Mouse (Mus musculus): ENCODE results near the gene Nin. TPM values are rescaled to one million over a fixed set of nuclear protein-coding genes. Genes with fewer than 3 reads are reported as not detected.

The Nin gene
- polyA plus RNA-seq, 1 experiment = 21.4 TPM

DNA sequence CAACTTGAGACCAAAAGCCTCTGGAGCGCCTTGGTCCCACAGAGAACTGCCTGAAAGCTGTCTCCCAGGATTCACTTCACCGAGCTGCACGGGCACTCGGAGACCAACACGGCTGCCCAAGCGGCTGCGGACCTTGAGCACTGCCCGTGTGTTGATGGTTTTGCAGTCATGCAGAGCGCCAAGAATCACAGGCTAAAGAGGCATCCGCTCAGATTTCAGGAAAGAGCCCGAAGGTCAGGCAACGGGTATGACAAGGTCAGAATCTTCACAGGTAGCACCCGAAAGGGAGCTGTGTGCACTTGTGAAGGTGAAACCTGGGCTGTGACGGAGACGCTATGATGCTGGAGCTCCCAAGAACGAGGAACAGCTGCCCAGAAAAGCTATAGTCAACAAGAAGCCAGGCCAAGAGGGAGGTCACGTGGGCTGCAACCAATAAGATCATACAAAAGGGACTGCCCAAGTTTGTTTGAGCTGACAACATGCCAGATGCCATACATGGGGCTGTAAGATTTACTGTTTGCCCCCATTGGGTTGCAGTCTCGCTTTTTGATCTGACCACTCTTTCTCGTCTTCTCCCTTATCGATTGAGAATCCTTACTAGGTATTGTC lies 21.2 kb upstream of the Nin start:
- no peak for TF ChIP-seq GATA1 (IDR thresholded peaks at IDR 0.05; ENCODE audit: low read length)

DNA sequence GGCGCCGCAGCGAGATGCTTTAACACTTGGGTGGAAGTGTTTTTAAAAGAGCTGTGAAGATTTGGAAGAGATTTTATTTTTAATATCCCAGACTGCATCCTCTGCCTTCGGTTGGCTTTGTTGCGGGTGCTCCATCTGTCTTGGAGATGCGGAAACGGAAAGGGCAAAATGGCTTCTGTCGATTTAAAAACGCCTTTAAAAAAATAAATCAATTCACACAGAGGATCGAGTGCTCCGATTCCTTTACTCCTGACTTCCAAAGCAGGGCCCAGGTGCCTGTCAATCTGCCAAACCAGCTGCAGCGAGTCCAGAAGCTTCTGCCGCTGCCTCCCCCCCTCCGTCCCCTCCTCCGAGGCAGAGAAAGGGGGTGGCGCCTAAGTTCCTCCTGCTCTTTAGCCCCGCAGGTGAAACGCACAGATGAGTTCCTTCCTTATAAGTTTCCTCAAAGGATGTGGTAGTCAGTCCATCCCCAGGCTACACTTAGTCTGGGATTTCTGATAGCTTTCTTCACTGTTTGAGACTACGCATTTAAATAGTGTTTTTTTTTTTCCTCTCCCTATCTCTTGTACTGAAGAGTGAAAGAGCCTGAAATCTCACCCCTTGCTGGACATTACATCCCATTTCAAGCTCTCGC lies 17.6 kb upstream of the Nin start:
- no peak for TF ChIP-seq GATA1 (IDR thresholded peaks at IDR 0.05; ENCODE audit: low read length)

DNA sequence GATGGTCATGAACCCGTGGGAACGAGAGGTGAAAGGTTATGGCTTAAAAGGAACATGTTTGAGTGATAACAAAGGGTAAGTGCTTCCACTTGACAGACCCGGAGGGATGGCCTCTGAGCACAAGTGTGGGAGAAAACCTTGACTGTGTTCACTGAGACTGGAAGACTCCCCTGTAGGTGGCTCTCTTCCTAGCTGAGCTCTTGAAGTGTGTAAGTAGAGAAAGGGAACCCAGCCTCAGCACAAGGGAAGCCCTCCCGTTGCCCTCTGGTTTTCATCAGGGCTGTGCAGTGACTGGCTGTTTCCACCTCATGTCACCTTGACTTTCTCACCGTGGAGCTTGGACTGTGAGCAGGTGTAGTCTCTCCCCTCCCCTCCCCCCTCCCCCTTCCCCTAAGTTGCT lies 15.6 kb upstream of the Nin start:
- TF ChIP-seq GATA1 (IDR thresholded peaks at IDR 0.05; ENCODE audit: low read length) = no peak

DNA sequence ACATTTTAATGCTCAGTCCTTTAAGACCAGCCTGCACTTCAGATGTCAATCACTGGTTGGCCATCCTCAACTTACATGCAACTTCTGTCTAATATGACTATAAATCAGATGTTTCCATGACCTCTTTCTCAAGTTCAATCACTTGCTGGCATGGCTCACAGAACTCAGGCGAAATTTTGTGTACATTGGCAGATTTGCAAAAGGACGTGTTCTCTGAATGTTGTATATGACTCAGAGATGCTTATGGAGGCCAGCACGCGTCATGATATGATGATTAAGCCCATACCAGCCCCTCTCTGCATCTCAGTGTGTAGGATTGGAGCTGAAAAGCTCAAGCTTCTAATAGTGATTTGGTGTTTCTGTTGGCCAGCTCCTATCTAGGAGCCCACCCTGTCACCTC lies 13.1 kb upstream of the Nin start:
- no peak for TF ChIP-seq GATA1 (IDR thresholded peaks at IDR 0.05; ENCODE audit: low read length)

DNA sequence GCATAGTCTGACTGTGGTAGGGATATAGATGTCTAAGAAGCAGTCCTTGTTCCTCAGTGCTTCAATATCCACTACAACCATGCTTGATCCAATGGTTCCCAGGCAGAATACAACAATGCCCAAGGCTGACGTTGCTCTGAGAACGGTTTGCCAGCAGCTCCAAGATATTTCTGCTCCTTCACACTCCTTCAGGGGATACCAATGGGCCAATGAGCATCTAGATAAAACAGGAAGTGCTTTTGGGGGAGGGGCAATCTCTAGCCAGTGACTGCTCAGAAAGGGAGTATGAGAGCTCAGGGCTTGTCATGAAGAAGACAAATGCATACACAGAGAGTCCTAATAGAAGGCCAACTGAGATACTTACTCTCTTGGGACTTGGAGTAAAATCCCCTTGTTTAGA lies 6.0 kb upstream of the Nin start:
- TF ChIP-seq GATA1 (IDR thresholded peaks at IDR 0.05; ENCODE audit: low read length) = no peak

DNA sequence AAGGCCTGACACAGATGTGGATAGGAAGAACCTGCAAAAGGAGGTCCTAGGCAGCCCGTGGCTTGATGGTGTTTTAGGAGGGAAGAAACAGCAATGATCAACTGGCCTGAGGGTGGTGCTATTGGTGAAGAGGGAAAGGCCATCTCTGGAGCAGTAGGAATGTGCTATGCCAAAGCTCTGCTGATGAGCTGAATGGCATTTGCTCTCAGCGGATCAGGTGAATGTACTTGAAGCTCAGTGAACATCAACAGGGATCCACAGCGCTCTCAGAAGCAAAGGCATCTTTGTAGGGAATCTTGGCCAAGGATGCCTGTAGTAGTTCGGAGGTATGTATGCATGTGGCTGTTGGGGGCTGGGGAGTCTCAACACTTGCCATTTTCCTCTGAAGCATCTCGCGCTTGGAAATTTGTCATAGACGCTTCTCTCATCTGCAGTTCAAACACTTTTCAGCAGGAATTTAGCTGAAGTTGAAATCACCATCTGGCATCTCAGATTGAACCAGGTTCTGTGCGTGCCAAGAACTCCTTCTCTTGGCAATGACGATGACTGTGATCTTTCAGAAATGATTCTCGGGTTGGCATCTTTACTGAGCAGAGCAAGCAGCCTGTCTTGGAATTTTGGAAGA lies 5.3 kb upstream of the Nin start:
- no peak for TF ChIP-seq GATA1 (IDR thresholded peaks at IDR 0.05; ENCODE audit: low read length)

DNA sequence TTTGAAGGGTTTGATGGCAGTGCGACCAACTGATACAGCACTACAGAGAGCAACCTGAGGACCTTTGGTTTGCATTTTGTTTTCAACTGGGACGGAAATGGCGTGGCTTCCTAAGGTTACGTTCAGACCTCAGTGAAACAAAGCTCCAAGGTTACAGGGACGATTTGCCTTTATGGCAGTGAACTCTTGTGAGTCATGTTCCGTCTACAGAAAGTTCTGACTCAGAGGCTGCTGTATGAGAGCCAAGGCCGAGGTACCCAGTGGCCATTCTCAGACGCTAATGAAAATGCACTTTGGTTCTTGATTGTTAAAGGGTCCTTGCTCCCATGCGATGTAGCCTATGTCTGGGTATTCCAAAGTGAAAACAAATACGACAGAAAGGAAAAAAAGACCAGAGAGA lies 3.6 kb upstream of the Nin start:
- no peak for TF ChIP-seq GATA1 (IDR thresholded peaks at IDR 0.05; ENCODE audit: low read length)

DNA sequence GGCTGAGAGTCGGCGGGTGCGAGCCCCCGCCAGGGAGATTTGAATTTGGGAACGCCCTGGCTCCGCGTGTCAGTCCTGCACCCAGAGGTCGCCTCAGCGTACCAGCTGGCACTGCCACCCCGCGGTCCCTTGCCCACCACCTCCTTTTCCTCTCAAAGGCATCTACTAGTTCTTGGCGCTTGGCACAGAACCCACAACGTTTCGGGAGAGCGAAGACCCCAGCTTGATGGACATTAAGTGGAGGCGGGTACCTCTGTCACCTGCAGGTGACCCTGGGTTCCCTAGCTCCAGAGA lies 1.5 kb downstream of the Nin start:
- no peak for TF ChIP-seq GATA1 (IDR thresholded peaks at IDR 0.05; ENCODE audit: low read length)

DNA sequence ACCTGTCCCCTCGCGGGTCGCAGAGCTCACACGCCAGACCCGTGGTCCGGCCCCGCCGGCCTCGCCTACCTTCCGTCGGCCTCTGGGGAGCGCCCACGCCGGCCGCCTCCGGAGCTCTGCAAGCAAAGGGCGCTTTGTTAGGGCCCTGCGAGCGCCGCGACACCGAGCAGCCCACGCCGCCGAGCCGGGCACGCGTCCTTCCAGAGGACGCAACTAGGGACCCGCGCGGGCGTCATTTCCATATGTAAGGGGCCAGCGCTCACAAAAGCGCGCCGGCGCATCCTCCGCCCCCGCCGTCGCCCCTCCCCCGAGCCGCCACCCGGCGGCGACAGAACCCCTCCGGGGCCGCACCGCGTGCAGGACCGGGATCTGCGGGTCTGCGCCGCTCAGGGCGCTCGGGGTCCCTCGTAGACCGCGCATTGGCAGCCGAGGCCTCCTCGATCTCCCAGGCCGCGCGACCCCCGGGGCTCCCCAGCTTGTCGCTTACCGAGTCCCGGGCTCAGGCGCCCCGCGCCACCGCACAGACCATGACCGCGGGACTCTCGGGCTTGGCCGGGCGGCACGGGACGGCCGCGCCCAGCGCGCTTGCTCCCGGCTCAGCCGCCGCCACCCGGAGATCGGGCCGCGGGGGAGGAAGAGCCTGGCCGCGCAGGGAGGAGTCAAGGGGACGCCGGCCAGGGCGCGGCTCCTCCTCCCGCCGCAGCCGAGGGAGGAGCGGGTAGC lies 2.0 kb downstream of the Nin start:
- no peak for TF ChIP-seq GATA1 (IDR thresholded peaks at IDR 0.05; ENCODE audit: low read length)

DNA sequence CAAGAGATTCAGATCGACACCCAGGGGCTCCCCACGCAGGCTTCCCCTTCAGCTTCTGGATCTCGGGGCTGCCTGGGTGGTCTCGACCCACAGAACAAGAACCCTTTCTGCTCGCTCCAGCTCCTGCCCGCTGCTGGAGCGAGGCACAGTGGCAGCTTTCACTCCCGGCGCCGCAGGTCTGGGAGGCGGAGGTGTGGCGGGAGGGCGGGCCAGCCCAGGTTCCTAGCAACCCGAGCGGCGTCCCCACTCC lies 2.5 kb downstream of the Nin start:
- TF ChIP-seq GATA1 (IDR thresholded peaks at IDR 0.05; ENCODE audit: low read length) = no peak

DNA sequence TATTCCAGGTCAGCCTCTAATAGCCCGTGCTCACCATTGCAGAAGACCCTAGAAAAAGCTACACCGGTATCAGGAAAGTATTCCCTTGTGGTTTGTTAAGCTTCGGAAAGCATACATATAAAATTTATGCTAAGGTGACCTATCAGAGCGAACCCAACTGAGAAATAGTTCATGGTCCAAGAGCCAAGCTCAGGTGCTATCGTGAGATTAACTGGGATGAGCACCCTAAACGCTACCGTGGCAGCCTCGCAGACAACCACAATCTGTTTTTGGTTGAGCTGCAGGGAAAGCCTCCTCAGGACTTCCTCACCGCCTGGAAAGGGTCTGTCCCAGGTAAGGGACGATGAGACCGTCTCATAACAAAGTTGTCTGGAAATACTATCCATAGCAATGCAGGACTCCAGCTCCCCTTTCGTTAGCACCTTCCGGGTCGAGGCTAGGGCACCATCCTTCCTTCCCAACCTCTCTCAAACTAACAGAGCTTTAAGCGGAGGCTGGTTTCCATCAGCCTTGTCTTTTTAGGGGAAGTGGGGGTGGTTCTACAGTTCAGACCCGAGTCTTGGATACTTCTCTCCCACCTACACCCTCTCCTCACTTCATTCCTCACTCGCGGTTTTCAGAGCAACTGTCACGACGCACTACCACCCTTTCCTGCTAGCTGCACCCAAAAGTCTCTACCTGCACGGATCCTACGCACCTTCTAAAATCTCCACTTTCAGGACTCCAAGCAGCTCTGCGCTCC lies 3.0 kb downstream of the Nin start:
- TF ChIP-seq GATA1 (IDR thresholded peaks at IDR 0.05; ENCODE audit: low read length) = no peak

DNA sequence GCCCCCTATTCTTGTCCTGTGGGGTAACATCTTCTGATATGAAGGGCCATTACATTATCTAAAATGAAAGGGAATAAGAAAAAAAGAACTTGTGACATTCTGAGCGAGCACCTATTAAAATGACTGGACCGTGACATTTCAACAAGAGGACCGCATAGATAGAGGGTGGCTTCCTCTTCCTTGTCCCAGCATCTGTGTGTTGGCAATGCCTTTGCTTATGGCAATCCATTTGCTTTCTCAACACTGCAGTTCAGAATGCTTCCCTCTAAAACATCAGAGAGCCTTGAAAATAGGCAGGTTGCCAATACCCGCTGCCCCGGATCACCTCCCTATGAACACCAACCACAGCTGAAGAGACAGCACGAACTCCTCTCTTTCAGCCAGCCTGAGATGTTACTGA lies 3.6 kb downstream of the Nin start:
- no peak for TF ChIP-seq GATA1 (IDR thresholded peaks at IDR 0.05; ENCODE audit: low read length)

DNA sequence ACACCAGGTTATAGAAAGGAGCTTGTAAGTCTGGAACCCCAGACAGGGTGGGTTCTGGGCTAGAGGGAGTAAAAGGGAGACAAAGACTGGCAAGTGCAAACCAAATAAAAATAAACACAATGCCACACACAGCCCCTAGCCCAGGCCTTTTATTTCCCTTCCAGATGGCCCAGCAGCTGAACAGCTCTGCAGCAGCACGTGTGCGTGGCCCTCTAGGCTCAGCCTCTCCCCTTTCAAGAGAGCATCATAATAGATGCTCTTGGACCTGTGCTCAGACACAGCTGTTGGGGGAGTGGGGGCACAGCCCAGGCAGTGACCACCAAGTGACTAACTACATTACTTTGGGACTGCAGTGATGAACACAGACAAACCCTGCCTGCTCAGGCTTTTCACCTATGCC lies 5.4 kb downstream of the Nin start:
- TF ChIP-seq GATA1 (IDR thresholded peaks at IDR 0.05; ENCODE audit: low read length) = no peak

DNA sequence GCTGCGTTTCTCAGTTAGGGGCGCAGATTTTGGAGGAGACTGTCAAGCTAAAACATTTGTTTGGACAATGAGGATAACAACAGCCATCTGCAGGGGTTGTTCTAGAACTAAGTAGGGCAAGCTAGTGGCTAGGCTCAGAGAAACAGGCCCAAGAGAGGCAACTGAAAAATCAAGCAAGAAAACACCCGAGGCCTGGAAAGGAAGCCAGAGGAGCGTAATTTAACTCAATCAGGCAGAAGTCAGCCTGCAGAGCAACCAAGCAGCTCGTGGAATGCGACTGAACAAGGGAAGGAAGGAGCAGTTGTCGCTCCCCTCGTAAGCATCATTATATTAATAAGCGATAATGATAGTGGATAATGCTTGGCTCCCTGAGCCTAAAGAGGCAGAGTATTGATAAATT lies 7.0 kb downstream of the Nin start:
- TF ChIP-seq GATA1 (IDR thresholded peaks at IDR 0.05; ENCODE audit: low read length) = no peak

DNA sequence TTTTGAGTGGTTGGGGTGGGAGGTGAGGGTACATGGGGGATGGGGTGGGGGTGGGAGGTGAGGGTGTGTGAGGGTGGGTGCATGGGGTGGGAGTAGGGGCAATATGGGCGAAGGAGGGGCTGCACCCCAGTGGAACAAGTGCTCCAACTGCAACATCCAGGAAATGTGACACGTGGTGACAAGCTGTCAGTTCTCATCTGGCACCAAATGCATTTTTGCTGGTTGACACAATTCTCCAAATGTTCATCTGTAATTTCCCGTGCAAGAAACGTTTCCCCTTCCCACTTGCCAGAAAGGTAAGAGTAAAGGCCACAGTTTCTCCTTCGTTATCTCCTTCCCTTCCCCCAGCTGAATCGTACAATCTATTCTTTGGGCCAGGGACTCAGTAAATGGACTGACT lies 7.6 kb downstream of the Nin start:
- no peak for TF ChIP-seq GATA1 (IDR thresholded peaks at IDR 0.05; ENCODE audit: low read length)

DNA sequence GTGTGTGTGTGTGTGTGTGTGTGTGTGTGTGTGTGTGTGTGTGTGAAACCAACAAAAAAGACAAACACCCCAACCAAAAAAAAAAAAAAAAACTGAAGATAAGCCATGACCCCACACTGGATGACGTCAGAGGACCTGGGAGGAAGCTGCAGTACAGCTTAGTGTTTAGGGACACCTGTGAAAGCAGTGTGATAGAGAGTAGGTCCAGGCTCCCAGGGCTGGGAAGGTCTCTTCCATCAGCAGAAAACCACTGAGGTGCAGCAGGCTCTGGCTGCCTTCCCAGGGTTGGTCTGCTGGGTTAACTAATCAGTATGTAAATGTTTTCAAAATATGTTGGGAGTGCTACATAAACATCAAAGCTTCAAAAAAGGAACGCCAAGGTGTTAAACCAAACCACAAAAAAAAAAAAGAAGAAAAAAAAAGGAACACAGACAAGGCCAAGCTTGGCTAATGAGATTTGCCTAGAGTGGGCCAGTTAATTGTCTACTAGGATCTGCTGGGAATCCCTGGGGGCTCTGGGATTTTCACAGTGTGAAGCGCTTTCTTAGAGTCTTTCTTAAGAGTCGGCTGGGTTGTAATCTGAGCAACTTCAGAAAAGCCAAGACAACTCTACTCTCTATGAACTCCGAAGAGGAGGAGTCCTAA lies 8.6 kb downstream of the Nin start:
- no peak for TF ChIP-seq GATA1 (IDR thresholded peaks at IDR 0.05; ENCODE audit: low read length)

All from G1E-ER4 (cell line).